Mouse (Mus musculus) cerebellum, adult 2 months (tissue): Measurements from ENCODE around the gene Baiap2l1.

ENCODE experiments used
- CTCF ChIP-seq: fragments of 200-500 bp; IDR thresholded peaks from 2 replicates; pipeline ENCODE4 v1.5.1; 2011; ENCODE audit warnings: low read depth, mild to moderate bottlenecking, control low read depth, low read length, moderate library complexity, borderline replicate concordance; ENCODE audit not compliant: insufficient read depth
- POLR2A ChIP-seq: fragments of 200-500 bp; IDR thresholded peaks from 2 replicates; pipeline ENCODE4 v1.6.1; 2011; ENCODE audit warnings: low read length, control low read depth, borderline replicate concordance; ENCODE audit not compliant: insufficient read depth

DNA sequence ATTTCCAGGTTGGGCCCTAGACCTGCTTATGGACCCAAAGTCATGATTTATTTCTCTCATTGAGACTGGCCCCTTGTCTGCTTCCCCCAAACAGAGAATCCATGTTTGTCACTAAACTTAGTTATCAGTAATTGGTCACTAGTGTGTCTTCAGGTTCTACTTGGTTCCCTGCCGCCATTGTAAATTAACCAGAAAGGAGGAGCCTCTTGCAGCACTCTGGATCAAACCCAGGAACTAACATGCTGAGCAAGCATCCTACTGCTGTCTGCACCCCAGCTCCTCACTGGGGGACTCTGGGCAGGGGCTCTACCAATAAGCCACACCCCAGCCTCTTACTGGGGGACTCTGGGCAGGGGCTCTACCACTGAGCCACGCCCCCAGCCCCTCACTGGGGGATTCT is 112.3 kb downstream of the Baiap2l1 start:
- TF ChIP-seq CTCF, result no peak
- no peak for TF ChIP-seq POLR2A
